Mouse (Mus musculus): ENCODE data around the gene Camta2.

Gene Camta2

GRCm38 (mm10) chr11:70689578-70689977, 1.7 kb upstream of the Camta2 start:
- DNase-seq (ENCODE audit: low spot score) = no peak

DNA sequence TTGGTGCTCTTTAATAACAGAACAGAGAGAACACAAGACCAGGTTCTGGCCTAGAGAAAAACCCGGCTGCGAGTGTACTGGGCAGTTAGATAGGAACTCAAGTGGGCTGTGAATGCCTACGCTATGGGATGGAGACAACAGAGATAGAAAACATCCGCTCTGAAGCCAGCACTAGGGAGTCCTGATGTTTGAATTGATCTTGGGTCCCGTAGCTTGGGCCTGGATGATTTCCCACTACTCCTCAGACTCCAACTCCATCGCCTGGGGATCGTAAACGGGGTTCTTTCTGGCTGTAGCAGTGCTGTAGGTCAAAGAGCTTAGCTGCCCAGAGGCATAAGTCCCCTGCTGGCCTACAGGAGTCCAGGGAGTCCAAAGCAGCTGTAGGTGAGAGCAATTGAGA, 467 bp upstream of the Camta2 start:
- DNase-seq (ENCODE audit: low spot score) = no peak

GRCm38 (mm10) chr11:70686901-70687566, 871 bp downstream of the Camta2 start:
- peak; percentile 22 for DNase-seq (ENCODE audit: low spot score)

GRCm38 (mm10) chr11:70683640-70684039, 4.3 kb downstream of the Camta2 start:
- DNase-seq (ENCODE audit: low spot score) = no peak

GRCm38 (mm10) chr11:70681897-70682581, 5.9 kb downstream of the Camta2 start:
- DNase-seq (ENCODE audit: low spot score) = no peak

DNA sequence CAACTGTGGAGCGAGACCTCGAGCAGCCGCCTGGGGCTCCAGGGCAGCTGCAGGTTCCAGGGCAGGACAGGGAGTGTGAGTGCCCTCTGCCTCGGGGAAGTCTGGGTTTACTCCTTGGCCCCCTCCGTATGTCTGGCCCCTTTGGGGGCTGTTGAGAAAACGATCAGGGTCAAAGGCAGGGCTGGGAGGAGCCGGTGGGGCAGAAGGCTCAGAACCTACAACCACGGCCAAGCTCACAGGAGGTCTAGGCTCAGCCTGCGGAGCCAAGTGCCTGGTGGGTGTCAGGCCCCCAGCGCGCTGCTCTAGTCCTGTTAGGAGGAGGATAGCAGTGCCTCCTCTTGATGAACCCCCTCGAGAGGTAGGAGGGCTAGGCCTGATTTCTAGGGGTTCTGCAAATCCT, 6.7 kb downstream of the Camta2 start:
- no peak for DNase-seq (ENCODE audit: low spot score)

DNA sequence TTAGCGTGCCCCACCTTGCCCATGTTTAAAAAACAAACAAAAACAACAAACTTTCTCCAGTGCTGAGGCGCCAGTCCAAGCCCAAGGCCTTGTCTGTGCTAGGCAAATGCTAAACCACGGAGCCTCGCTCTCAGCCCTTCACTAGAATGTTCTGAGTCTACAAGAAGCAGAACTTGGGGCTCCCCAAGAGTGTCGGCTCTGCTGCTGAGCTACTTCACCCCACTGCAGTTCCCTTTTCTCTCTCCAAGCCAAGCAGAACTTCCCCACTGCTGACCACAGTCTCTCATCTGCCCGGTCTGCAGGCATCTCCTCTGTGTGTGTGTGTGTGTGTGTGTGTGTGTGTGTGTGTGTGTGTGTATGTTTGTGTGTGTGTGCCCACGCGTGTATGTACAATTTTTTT, 8.0 kb downstream of the Camta2 start:
- no peak for DNase-seq (ENCODE audit: low spot score)

GRCm38 (mm10) chr11:70679361-70679760, 8.5 kb downstream of the Camta2 start:
- DNase-seq (ENCODE audit: low spot score) = no peak

GRCm38 (mm10) chr11:70678576-70678975, 9.3 kb downstream of the Camta2 start:
- no peak for DNase-seq (ENCODE audit: low spot score)

DNA sequence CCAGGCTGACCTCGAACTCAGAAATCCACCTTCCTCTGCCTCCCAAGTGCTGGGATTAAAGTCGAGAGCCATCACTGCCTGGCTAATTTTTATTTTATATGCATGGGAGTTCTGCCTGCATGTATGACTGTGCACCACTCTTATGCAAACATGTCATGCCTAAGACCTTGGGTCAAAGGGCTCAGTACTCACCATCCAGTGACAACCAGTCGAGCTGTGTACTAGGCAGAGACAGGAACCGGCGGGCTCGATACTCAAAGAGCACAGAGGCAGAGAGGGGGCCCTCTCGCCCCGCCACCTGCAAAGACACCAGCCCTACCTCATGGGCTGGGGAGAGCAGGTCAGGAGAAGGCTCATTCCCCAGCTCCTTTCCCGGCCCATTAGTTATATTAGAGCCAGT, 9.8 kb downstream of the Camta2 start:
- no peak for DNase-seq (ENCODE audit: low spot score)

DNA sequence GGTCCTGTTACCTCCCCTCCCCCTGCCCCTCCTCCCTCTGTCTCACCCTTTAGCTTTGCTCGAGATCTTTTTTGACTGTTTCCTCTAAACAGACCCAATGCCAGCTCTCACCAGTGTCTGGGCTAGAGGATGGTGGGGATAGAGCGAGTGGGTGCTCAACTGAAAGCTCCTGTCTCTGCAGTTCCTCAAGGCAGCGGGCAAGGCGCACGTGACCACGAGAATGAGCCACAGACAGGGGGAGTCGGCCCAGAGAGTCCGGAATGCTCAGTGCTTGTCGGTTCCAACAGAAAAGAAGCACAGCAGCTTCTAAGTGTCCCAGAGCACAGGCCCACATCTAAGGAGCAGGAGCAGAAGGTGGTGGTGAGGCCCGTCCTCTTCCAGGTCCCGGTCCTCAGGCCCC, 13.4 kb downstream of the Camta2 start:
- no peak for DNase-seq (ENCODE audit: low spot score)

- no peak for DNase-seq (ENCODE audit: low spot score)
These were observed 13.9 kb downstream of the Camta2 start for GRCm38 (mm10) chr11:70674014-70674413.

DNA sequence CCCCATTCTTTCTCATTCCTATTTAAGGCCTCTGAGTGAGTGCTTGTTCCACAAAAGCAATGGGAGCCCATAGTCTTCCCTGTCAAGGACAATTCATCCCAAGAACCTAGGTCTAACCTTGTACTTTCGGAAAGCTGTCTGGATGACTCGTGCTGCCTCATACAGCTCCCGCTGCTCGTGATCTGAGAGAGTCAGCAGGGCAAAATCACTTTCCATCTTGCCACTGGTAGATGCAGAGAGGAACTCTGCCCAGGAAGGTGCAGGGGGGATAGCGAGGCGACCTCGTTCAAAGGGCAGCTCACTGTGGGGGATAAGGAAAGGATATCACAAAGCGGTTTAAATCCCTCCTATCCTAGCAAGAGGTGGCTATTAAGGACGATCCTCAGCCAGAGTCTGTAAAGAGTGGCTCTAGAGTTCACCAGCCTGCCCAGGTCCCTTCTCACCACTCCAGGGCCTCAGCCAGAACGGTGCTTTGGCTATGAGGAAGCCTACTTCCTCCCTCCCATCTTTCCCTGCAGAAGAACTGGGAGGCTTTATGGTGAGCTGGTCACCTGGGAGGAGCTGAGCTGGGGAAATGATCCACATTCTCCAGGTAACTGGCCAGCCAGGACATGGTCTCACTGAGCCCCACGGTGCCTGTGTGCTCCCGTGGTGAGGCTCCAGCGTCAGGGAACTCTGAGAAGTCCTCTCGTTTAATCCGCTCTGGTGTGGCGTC, 16.4 kb downstream of the Camta2 start:
- DNase-seq (ENCODE audit: low spot score) = no peak

GRCm38 (mm10) chr11:70670483-70670882, 17.4 kb downstream of the Camta2 start:
- DNase-seq (ENCODE audit: low spot score) = no peak

- peak; percentile 72 for DNase-seq (ENCODE audit: low spot score)
These were observed 18.1 kb downstream of the Camta2 start for GRCm38 (mm10) chr11:70669582-70670345.

GRCm38 (mm10) chr11:70668771-70669505, 19.0 kb downstream of the Camta2 start, which contains the start of gene Spag7:
Spag7 (minus strand) TSS chr11:70669416.
- peak; percentile 90 for DNase-seq (ENCODE audit: low spot score)

- DNase-seq (ENCODE audit: low spot score) = no peak
These were observed 19.6 kb downstream of the Camta2 start for GRCm38 (mm10) chr11:70668335-70668770.

GRCm38 (mm10) chr11:70667271-70668150, 20.4 kb downstream of the Camta2 start:
- DNase-seq (ENCODE audit: low spot score) = no peak

DNA sequence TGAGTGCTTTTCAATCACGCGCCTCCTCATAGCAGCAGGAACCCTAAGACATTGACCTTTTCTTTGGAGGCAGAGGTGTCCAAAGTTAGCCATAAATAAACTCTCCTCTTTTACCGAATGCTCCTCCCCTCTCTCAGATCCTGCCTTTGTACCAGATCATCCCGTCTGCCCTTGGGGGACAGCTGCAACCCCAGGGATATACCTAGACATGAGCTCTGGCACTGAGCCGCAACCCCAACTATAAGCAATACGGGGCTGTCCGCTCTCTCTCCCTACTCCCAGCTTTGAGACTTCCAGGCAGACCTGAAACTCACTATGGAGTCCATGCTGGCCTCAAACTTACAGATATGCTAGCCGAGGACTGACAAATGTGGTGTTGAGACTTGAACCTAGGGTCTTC, 21.2 kb downstream of the Camta2 start:
- no peak for DNase-seq (ENCODE audit: low spot score)

DNA sequence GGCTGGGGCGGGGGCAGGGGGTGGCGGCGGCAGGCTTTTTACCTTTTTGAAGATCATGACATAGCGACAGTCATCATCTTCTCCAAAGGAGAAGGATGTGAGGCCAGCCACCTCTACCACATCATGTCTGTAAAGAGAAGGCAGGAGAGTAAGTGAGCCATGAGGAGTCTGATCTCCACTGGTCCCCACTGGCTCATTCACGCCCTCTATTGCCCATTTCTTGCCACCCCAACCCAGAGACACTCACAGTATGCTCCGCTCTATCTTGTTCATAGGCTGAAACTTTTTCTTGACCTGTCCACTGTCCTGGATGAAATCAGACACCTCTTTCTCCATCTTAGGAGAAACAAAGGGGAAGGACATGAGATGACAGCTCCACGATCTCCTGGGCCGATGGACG, 23.2 kb downstream of the Camta2 start:
- no peak for DNase-seq (ENCODE audit: low spot score)

GRCm38 (mm10) chr11:70663957-70664356, 23.9 kb downstream of the Camta2 start:
- DNase-seq (ENCODE audit: low spot score) = no peak
